Mouse (Mus musculus) bone marrow, adult 2 months (tissue): Measurements from ENCODE around the gene Cyb5r4. TPM values are rescaled to one million over a fixed set of nuclear protein-coding genes. Genes with fewer than 3 reads are reported as not detected.
"Not testable (repeated sequence)": the region's sequence is repeated elsewhere in the genome, so short reads cannot be mapped to it uniquely, and the experiment has no call there.

ENCODE experiments used
- H3K27ac ChIP-seq: fragments of 200-500 bp; 2 replicates; pipeline ENCODE4 v1.5.1; 2012; ENCODE audit warnings: low read depth, mild to moderate bottlenecking, control low read depth, inconsistent platforms, low read length; ENCODE audit not compliant: control insufficient read depth, poor library complexity, insufficient read depth
- H3K4me1 ChIP-seq: fragments of 200-500 bp; 2 replicates; pipeline ENCODE4 v1.6.1; 2011; ENCODE audit warnings: low read length; ENCODE audit not compliant: control insufficient read depth, insufficient read depth
- H3K4me3 ChIP-seq: fragments of 200-500 bp; replicated peaks from 2 replicates; pipeline ENCODE3; 2011; ENCODE audit warnings: mild to moderate bottlenecking, low read depth, low read length, control low read depth; ENCODE audit not compliant: control insufficient read depth
- CTCF ChIP-seq: fragments of 200-500 bp; IDR thresholded peaks from 2 replicates; pipeline ENCODE4 v1.5.1; 2011; ENCODE audit warnings: low read length, control low read depth; ENCODE audit not compliant: control insufficient read depth, insufficient read depth
- POLR2A ChIP-seq: fragments of 200-500 bp; IDR thresholded peaks from 2 replicates; pipeline ENCODE4 v1.6.1; 2011; ENCODE audit warnings: low read depth, mild to moderate bottlenecking, control low read depth, low read length, borderline replicate concordance; ENCODE audit not compliant: control insufficient read depth
- WGBS: fragments of 180-500 bp; shearing (Covaris S2); methylation state at CpG from one replicate; pipeline ENCODE4 v1.1.7; 2018; 5-methylcytosine and 5-hydroxymethylcytosine counted together
- polyA plus RNA-seq: library from polyadenylated mRNA; stranded (reverse); fragments of >200 nt; gene quantifications from 2 replicates; pipeline ENCODE4 v1.2.4, GENCODE M21; 2011; ENCODE audit warnings: low replicate concordance; ENCODE audit not compliant: missing spikeins, insufficient read depth, insufficient read length

The Cyb5r4 gene
- polyA plus RNA-seq, 1 experiment: 75.2 TPM

- no peak overlapping the region for H3K27ac ChIP-seq
- no peaks in the 10 kb centered on the region for H3K4me1 ChIP-seq
- TF ChIP-seq CTCF: peak; percentile 39; the same call in 1 of the 2 replicates
- no peak for TF ChIP-seq POLR2A
- H3K4me3 ChIP-seq: no peak overlapping the region
- 42% methylated on average over 2 of the region's 2 CpGs for WGBS
Observed at GRCm38 (mm10) chr9:87097989-87098388, 76.2 kb downstream of the Cyb5r4 start.

DNA sequence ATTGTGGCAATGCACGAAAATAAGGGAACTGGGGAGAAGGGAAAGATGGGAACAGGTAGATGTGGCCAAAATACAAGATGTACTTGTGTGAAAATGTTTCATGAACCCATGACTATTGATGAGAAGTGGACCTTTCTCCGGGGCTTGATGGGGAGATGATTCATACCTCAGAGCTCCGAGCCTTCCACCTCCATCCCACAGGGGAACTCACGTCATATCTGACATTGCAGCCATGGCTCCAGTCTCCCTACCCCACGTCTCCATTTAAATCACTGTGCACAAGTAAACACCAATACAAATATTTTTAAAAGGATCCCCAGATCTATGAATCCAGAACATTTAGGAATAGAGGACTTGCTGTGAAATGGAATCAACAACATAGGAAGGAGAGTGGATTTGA, 93.2 kb downstream of the Cyb5r4 start:
- no peak for TF ChIP-seq CTCF
- no peak for TF ChIP-seq POLR2A
- Histone ChIP-seq H3K27ac (no peak overlapping the region), H3K4me1 (no peaks in the 10 kb centered on the region), H3K4me3 (no peak overlapping the region)
- 71% methylated on average over 5 of the region's 5 CpGs for WGBS

DNA sequence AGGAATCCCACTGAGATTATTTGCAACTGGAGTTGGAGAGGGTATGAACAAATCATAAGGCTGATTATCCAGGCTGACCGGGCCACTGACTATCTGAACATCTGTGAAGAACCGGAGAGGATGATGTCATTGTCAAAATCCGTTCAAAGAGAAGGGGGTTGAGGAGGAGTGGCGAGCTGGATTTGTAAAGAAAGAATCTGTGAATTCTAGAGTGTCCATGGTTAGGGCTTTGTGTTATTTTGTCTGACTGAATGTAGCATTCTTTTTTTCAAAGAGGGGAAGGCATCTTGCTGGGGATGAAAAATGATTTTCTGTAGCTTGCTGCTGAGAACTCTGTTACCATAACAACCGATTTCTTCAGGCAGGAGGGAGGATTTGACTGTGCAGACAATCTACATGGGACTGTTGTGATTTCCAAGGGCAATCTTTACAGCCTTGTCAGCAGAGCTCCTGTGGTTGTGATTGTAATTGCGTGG, 93.7 kb downstream of the Cyb5r4 start:
- 62% methylated on average over 6 of the region's 6 CpGs for WGBS

GRCm38 (mm10) chr9:87115978-87116377, 94.2 kb downstream of the Cyb5r4 start:
- TF ChIP-seq CTCF: no peak
- WGBS: 59% methylated on average over 1 of the region's 1 CpGs
- H3K27ac ChIP-seq: no peak overlapping the region
- H3K4me1 ChIP-seq: no peaks in the 10 kb centered on the region
- H3K4me3 ChIP-seq: no peak overlapping the region

More for the DNA sequence above, 93.7 kb downstream of the Cyb5r4 start:
- Histone ChIP-seq H3K27ac (no peak overlapping the region), H3K4me1 (no peaks in the 10 kb centered on the region), H3K4me3 (no peak overlapping the region)
- TF ChIP-seq POLR2A: no peak
- TF ChIP-seq CTCF: no peak

- H3K4me3 ChIP-seq: no peak overlapping the region
- WGBS: 75% methylated on average over 3 of the region's 3 CpGs
- H3K27ac ChIP-seq: no peak overlapping the region
- no peak for TF ChIP-seq POLR2A
- TF ChIP-seq CTCF: no peak
- H3K4me1 ChIP-seq: no peaks in the 10 kb centered on the region
Observed at GRCm38 (mm10) chr9:87118996-87119395, 97.2 kb downstream of the Cyb5r4 start.

DNA sequence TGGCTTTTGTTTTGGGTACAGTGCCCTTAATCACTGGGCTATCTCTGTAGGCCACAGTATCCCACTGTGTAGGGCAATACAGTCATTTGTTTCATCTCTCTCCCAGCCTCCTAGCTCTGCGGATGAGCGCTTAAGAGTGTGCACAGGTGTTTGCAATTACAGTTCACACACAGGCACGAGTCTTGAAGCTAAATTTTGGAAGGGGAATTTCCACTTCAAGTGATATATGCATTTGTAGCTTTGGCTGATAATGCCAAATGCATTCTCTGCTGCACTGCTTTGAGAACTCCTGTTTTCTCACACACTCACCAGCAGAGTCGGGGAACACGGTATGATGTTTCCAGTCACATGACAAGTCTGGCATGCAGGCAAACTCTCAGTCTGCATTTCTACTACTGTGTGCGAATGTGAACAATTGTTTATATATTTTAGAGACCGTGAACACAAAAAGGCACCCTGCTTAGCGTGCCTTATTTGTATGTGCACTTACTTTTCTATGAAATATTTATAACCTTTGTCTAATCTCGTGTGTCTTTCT, 100.2 kb downstream of the Cyb5r4 start:
- Histone ChIP-seq H3K27ac (no peak overlapping the region), H3K4me1 (no peaks in the 10 kb centered on the region), H3K4me3 (no peak overlapping the region)
- TF ChIP-seq CTCF: no peak
- TF ChIP-seq POLR2A: no peak
- WGBS: 78% methylated on average over 9 of the region's 9 CpGs

DNA sequence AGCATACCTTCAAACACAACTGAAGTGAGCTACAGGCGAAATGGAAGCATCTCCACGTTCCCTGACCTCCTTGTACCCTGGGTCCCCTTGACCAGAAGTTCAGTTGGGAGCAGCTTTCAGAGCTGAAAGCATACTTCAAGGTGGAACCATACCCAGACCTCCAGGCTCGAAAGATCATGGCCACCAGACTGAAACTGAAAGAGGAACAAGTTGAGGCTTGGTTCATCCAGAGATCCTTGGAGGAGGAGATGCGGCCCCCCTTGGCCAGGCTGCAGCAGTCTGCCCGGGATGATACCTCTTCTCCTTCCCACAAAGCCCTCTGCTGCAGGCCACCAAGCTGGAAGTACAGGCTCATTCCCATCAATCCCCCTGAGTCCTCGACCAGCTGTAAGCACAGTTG, 105.2 kb downstream of the Cyb5r4 start:
- WGBS: 62% methylated on average over 6 of the region's 6 CpGs
- H3K27ac ChIP-seq, H3K4me3 ChIP-seq: not testable (repeated sequence)

More for the DNA sequence above, 105.2 kb downstream of the Cyb5r4 start:
- not testable (repeated sequence) for H3K4me1 ChIP-seq

Other genes starting within 250 kb of the Cyb5r4 start
- gene Snap91, start 141.4 kb upstream of the Cyb5r4 start, polyA plus RNA-seq: 0.85 TPM in 1 of 2 replicates, not detected in the other
- gene Ripply2, start 6.5 kb upstream of the Cyb5r4 start, polyA plus RNA-seq: not detected in 2 replicates
- not detected in 2 replicates for gene Mrap2, start 122.3 kb downstream of the Cyb5r4 start, polyA plus RNA-seq
- 2.9 and 5.0 TPM in 2 replicates for gene Cep162, start 233.5 kb downstream of the Cyb5r4 start, polyA plus RNA-seq